Mouse (Mus musculus): Measurements from ENCODE around the gene Kctd4.

DNA sequence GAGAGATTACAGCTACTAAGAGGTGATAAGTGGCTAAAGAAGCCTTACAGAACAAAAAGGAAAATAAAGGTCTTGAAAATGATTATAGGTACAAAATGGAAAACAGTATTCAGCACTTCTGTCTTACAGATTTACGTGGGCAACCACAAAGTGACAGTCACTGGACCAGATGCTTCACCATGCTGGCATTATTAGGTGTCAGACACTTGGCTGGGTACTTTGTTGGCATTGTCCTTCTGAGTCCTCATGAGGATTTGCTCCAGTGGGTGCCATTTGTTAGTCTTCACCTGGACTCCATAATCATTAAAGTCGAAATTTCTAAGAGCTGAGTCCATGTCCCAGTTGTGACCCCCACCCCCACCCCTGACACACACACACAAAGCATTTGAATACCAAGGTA, 59.5 kb downstream of the Kctd4 start:
- no peak for TF ChIP-seq CTCF (IDR thresholded peaks at IDR 0.05; ENCODE audit: borderline replicate concordance, control insufficient read depth, extremely low read depth, insufficient read depth, low read length, poor library complexity)
- no peak for TF ChIP-seq POLR2A (IDR thresholded peaks at IDR 0.05; ENCODE audit: control insufficient read depth, extremely low read depth, insufficient read depth, low read length, poor library complexity)

All from thymus, adult 2 months (tissue).